Mouse (Mus musculus): ENCODE measurements at regions not wholly inside any gene's neighbourhood (a gene's known extent, or its start where the extent isn't known, plus 50 kb on each side); places are given as distances from the start of the nearest gene placed in this dataset.

DNA sequence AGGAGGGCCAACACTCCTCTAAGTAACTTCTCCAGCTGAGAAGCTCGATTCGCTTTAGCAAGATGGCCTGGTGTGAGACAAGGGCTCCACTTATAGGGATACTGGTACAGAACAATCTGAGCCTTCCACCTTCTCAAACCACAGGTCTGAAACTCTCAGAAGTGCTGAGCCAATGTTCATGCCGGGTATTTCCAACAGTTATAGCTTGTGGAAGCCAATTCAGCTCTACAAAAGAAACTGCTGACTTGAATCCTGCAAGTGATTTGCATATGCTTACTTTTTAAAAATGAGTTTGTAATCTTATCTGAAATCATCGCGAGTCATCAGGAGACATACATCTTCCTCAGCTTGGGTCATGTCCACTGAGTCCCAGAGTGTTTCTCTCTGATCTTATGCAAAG, 273.2 kb downstream of the Car8 start:
- no peaks in the 10 kb centered on the region for H3K27me3 ChIP-seq (ENCODE audit: control insufficient read depth, insufficient read depth, low read length)
- no peaks in the 10 kb centered on the region for H3K36me3 ChIP-seq (ENCODE audit: control insufficient read depth, insufficient read depth, low read length)
- no peak for ATAC-seq (ENCODE audit: insufficient read depth, low FRiP score)
- H3K9ac ChIP-seq (ENCODE audit: low read length) = no peak overlapping the region
- H3K4me1 ChIP-seq (ENCODE audit: control insufficient read depth, insufficient read depth, low read length) = no peaks in the 10 kb centered on the region
- no peaks in the 10 kb centered on the region for H3K9me3 ChIP-seq (replicated peaks; ENCODE audit: control insufficient read depth, low read length)
- no peak overlapping the region for H3K4me2 ChIP-seq (ENCODE audit: low read depth, low read length)
- WGBS = 90% methylated on average over 5 of the region's 5 CpGs
- no peak overlapping the region for H3K4me3 ChIP-seq (replicated peaks; ENCODE audit: low read length)
- H3K27ac ChIP-seq (ENCODE audit: low read length) = no peak overlapping the region

DNA sequence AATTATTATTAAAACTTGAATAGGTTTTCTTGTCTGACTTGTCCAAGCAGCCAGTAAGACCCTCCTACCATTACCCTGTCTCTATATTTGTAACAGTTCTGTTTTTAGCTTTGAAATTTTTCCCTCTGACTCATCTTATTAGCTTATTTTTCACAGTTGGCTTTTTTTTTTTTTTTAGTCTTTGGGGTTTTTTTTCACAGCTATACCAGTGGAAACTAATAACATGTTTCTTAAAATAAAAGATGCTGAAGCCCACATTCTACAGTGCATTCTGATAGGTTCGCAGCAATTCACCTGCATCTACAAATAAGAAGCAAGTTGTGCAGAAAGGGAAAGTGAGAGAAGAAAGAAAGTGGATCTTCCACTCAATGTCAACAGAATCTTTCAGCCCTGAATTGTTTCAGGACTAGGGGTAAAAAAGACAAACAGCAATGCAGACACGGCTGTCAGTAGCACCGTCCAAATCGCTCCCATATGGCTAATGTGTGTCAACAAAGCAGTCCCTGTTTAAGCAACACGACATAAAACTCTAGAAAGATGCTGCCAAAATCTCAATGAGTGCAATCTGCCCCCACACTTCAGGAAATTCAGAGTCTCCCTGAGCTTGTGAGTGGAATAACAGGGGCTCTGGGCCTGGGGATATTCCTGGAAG, 277.2 kb downstream of the Car8 start:
- Histone ChIP-seq H3K27me3 (ENCODE audit: control insufficient read depth, insufficient read depth, low read length) (no peaks in the 10 kb centered on the region), H3K36me3 (ENCODE audit: control insufficient read depth, insufficient read depth, low read length) (no peaks in the 10 kb centered on the region), H3K27ac (ENCODE audit: low read length) (no peak overlapping the region), H3K9me3 (replicated peaks; ENCODE audit: control insufficient read depth, low read length) (no peaks in the 10 kb centered on the region), H3K4me2 (ENCODE audit: low read depth, low read length) (no peak overlapping the region), H3K4me3 (replicated peaks; ENCODE audit: low read length) (no peak overlapping the region), H3K9ac (ENCODE audit: low read length) (no peak overlapping the region), H3K4me1 (ENCODE audit: control insufficient read depth, insufficient read depth, low read length) (no peaks in the 10 kb centered on the region)
- 49% methylated on average over 5 of the region's 5 CpGs for WGBS
- ATAC-seq (ENCODE audit: insufficient read depth, low FRiP score) = no peak

DNA sequence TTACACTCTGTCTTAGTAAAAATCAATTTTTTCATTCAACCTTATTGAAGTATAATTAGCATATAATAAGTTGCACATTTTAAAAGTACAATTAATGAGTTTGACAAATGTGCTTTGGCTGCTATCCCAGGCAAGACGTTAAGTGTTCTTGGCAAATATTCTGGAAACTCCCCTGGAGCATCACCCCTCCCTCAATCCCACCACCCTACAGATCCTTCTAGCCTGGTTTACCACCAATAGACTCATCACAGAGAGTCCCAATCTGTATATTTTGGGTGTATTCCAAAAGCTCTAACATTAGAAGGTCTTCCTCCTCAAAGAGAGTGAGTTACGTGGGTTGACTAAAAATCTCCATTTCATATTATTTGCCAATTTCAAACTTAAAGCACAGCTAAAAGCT, 278.5 kb downstream of the Car8 start:
- Histone ChIP-seq H3K4me3 (replicated peaks; ENCODE audit: low read length) (no peak overlapping the region), H3K4me1 (ENCODE audit: control insufficient read depth, insufficient read depth, low read length) (no peaks in the 10 kb centered on the region), H3K9me3 (replicated peaks; ENCODE audit: control insufficient read depth, low read length) (no peaks in the 10 kb centered on the region), H3K9ac (ENCODE audit: low read length) (no peak overlapping the region), H3K36me3 (ENCODE audit: control insufficient read depth, insufficient read depth, low read length) (no peaks in the 10 kb centered on the region), H3K4me2 (ENCODE audit: low read depth, low read length) (no peak overlapping the region), H3K27me3 (ENCODE audit: control insufficient read depth, insufficient read depth, low read length) (no peaks in the 10 kb centered on the region), H3K27ac (ENCODE audit: low read length) (no peak overlapping the region)
- 50% methylated on average over 2 of the region's 2 CpGs for WGBS
- ATAC-seq (ENCODE audit: insufficient read depth, low FRiP score) = no peak

DNA sequence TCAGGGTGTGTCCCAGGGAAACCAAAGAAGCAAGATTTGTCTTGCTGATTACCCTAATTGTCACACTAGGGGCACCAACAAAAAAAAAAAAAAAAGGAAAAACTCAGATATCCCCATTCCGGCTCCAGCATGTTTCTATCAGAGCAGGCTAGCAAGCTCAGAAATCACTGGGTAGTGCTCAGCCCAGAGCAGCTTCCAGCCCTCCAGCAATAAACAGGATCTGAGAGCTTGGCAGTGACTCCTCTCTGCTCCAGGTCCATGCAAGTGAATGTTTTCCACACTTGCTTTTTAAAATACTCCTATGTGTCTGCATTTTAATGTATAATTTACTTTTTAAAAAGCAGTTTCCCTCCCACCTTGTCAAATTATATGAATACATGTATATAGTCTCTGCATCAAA, 290.8 kb downstream of the Car8 start:
- H3K4me2 ChIP-seq (ENCODE audit: low read depth, low read length) = no peak overlapping the region
- no peaks in the 10 kb centered on the region for H3K27me3 ChIP-seq (ENCODE audit: control insufficient read depth, insufficient read depth, low read length)
- no peak overlapping the region for H3K4me3 ChIP-seq (replicated peaks; ENCODE audit: low read length)
- no peak for ATAC-seq (ENCODE audit: insufficient read depth, low FRiP score)
- H3K4me1 ChIP-seq (ENCODE audit: control insufficient read depth, insufficient read depth, low read length) = no peaks in the 10 kb centered on the region
- H3K9me3 ChIP-seq (replicated peaks; ENCODE audit: control insufficient read depth, low read length) = no peaks in the 10 kb centered on the region
- no peak overlapping the region for H3K9ac ChIP-seq (ENCODE audit: low read length)
- H3K27ac ChIP-seq (ENCODE audit: low read length) = no peak overlapping the region
- 84% methylated on average over 1 of the region's 1 CpGs for WGBS
- no peaks in the 10 kb centered on the region for H3K36me3 ChIP-seq (ENCODE audit: control insufficient read depth, insufficient read depth, low read length)

DNA sequence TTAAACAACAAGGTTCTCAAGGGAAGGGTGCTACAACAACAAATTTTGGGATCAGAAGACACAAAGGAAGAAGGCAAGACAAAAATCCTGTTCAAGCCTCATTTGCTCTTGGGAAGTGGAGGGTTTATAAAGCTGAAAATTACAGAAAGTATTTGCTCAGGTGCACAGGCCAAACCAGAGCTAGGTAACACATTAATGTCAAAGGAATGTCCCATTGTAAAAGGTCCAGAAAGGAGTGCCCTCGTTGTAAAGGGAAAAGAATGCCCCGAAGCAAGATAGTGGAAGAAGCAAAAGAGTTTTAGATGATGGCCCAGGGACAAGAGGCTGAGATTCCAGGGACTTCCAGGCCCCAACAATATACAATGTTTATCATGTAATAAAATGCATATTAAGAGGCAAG, 317.3 kb downstream of the Car8 start:
- WGBS = 50% methylated on average over 2 of the region's 2 CpGs
- Histone ChIP-seq H3K36me3 (ENCODE audit: control insufficient read depth, insufficient read depth, low read length) (no peaks in the 10 kb centered on the region), H3K9me3 (replicated peaks; ENCODE audit: control insufficient read depth, low read length) (no peaks in the 10 kb centered on the region), H3K27me3 (ENCODE audit: control insufficient read depth, insufficient read depth, low read length) (no peaks in the 10 kb centered on the region), H3K4me1 (ENCODE audit: control insufficient read depth, insufficient read depth, low read length) (no peaks in the 10 kb centered on the region), H3K27ac (ENCODE audit: low read length) (no peak overlapping the region), H3K4me3 (replicated peaks; ENCODE audit: low read length) (no peak overlapping the region), H3K9ac (ENCODE audit: low read length) (no peak overlapping the region), H3K4me2 (ENCODE audit: low read depth, low read length) (no peak overlapping the region)
- no peak for ATAC-seq (ENCODE audit: insufficient read depth, low FRiP score)

GRCm38 (mm10) chr4:7913191-7913590, 325.6 kb downstream of the Car8 start:
- no peak for ATAC-seq (ENCODE audit: insufficient read depth, low FRiP score)
- WGBS = 86% methylated on average over 2 of the region's 2 CpGs
- H3K4me3 ChIP-seq (replicated peaks; ENCODE audit: low read length) = no peak overlapping the region

DNA sequence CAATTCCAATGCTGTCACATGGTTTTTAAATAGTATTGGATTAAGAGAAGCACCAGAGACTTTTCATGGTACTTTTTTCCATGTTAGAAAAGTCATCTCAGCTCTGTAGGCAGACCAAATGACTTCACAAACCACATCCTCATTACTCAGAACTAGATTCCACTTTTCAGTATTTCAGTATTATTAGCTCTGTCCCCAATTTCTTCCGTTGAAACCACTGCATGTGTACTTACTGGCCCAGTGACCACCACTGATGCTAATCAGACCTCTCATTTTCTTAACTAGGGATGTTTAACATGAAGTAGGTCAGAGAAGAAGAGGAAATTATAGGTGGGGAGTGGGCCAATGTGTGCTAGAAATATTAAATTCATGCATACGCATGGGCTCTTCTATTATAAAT, 326.2 kb downstream of the Car8 start:
- Histone ChIP-seq H3K27ac (ENCODE audit: low read length) (no peak overlapping the region), H3K9me3 (replicated peaks; ENCODE audit: control insufficient read depth, low read length) (no peaks in the 10 kb centered on the region), H3K4me3 (replicated peaks; ENCODE audit: low read length) (no peak overlapping the region), H3K4me1 (ENCODE audit: control insufficient read depth, insufficient read depth, low read length) (no peaks in the 10 kb centered on the region), H3K4me2 (ENCODE audit: low read depth, low read length) (no peak overlapping the region), H3K9ac (ENCODE audit: low read length) (no peak overlapping the region), H3K27me3 (ENCODE audit: control insufficient read depth, insufficient read depth, low read length) (no peaks in the 10 kb centered on the region), H3K36me3 (ENCODE audit: control insufficient read depth, insufficient read depth, low read length) (no peaks in the 10 kb centered on the region)
- no peak for ATAC-seq (ENCODE audit: insufficient read depth, low FRiP score)
- WGBS = 79% methylated on average over 2 of the region's 2 CpGs

More at GRCm38 (mm10) chr4:7913191-7913590, 325.6 kb downstream of the Car8 start:
- H3K4me2 ChIP-seq (ENCODE audit: low read depth, low read length) = no peak overlapping the region
- H3K4me1 ChIP-seq (ENCODE audit: control insufficient read depth, insufficient read depth, low read length) = no peaks in the 10 kb centered on the region
- H3K27ac ChIP-seq (ENCODE audit: low read length) = no peak overlapping the region
- H3K36me3 ChIP-seq (ENCODE audit: control insufficient read depth, insufficient read depth, low read length) = no peaks in the 10 kb centered on the region
- H3K9me3 ChIP-seq (replicated peaks; ENCODE audit: control insufficient read depth, low read length) = no peaks in the 10 kb centered on the region
- H3K9ac ChIP-seq (ENCODE audit: low read length) = no peak overlapping the region
- H3K27me3 ChIP-seq (ENCODE audit: control insufficient read depth, insufficient read depth, low read length) = no peaks in the 10 kb centered on the region

- WGBS = 56% methylated on average over 1 of the region's 1 CpGs
- no peak overlapping the region for H3K27ac ChIP-seq (ENCODE audit: low read length)
- H3K36me3 ChIP-seq (ENCODE audit: control insufficient read depth, insufficient read depth, low read length) = no peaks in the 10 kb centered on the region
- no peaks in the 10 kb centered on the region for H3K27me3 ChIP-seq (ENCODE audit: control insufficient read depth, insufficient read depth, low read length)
- no peaks in the 10 kb centered on the region for H3K9me3 ChIP-seq (replicated peaks; ENCODE audit: control insufficient read depth, low read length)
- no peak overlapping the region for H3K4me2 ChIP-seq (ENCODE audit: low read depth, low read length)
- H3K9ac ChIP-seq (ENCODE audit: low read length) = no peak overlapping the region
- H3K4me1 ChIP-seq (ENCODE audit: control insufficient read depth, insufficient read depth, low read length) = no peaks in the 10 kb centered on the region
- no peak for ATAC-seq (ENCODE audit: insufficient read depth, low FRiP score)
- no peak overlapping the region for H3K4me3 ChIP-seq (replicated peaks; ENCODE audit: low read length)
Measured at GRCm38 (mm10) chr4:7903130-7903529, 335.7 kb downstream of the Car8 start.

DNA sequence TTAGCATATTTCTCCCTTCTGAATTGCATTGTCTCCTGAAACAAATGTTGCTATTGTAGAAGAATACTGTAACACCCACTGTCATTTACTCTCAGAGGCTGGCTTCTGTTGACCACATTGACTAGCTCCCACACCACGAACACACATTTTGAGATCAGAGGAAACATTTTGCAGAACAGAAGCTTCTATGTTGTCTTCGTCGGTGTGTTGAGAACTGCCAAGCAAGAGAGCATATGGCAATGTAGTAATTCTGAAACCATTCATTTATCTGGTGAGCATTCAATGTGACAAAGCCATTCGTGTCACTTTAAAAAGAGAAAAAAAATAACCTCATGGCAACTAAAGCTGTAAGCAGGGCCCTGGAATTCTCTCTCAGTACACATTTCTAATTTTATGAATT, 343.9 kb downstream of the Car8 start:
- Histone ChIP-seq H3K4me1 (ENCODE audit: control insufficient read depth, insufficient read depth, low read length) (no peaks in the 10 kb centered on the region), H3K4me2 (ENCODE audit: low read depth, low read length) (no peak overlapping the region), H3K27me3 (ENCODE audit: control insufficient read depth, insufficient read depth, low read length) (no peaks in the 10 kb centered on the region), H3K36me3 (ENCODE audit: control insufficient read depth, insufficient read depth, low read length) (no peaks in the 10 kb centered on the region), H3K9ac (ENCODE audit: low read length) (no peak overlapping the region), H3K27ac (ENCODE audit: low read length) (no peak overlapping the region), H3K4me3 (replicated peaks; ENCODE audit: low read length) (no peak overlapping the region), H3K9me3 (replicated peaks; ENCODE audit: control insufficient read depth, low read length) (no peaks in the 10 kb centered on the region)
- 82% methylated on average over 4 of the region's 4 CpGs for WGBS
- ATAC-seq (ENCODE audit: insufficient read depth, low FRiP score) = no peak

DNA sequence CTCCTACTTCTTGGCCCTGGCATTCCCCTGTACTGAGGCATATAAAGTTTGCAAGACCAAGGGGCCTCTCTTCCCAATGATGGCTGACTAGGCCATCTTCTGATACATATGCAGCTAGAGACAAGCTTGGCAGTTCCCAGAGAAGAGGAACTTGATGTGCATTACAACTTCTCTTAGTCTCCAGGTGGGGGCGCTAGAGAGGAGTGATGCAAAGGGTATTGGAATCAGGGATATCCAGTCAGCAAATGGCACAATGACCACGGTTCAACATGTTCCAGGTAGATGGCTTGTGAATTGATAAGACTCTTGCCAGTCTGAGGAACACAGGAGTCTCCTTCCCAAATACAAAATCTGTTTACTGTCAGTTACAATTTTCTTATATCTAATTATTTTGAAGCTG, 347.7 kb downstream of the Car8 start:
- H3K27me3 ChIP-seq (ENCODE audit: control insufficient read depth, insufficient read depth, low read length) = no peaks in the 10 kb centered on the region
- no peaks in the 10 kb centered on the region for H3K4me1 ChIP-seq (ENCODE audit: control insufficient read depth, insufficient read depth, low read length)
- WGBS = 71% methylated on average over 2 of the region's 2 CpGs

More for the DNA sequence above, 347.7 kb downstream of the Car8 start:
- no peak for ATAC-seq (ENCODE audit: insufficient read depth, low FRiP score)
- Histone ChIP-seq H3K9ac (ENCODE audit: low read length) (no peak overlapping the region), H3K9me3 (replicated peaks; ENCODE audit: control insufficient read depth, low read length) (no peaks in the 10 kb centered on the region), H3K36me3 (ENCODE audit: control insufficient read depth, insufficient read depth, low read length) (no peaks in the 10 kb centered on the region), H3K4me3 (replicated peaks; ENCODE audit: low read length) (no peak overlapping the region), H3K27ac (ENCODE audit: low read length) (no peak overlapping the region), H3K4me2 (ENCODE audit: low read depth, low read length) (no peak overlapping the region)

Data from stomach, embryonic 16.5 days (tissue).